Mouse (Mus musculus) olfactory bulb, adult 2 months (tissue): Measurements from ENCODE around the gene Nfatc2. TPM values are rescaled to one million over a fixed set of nuclear protein-coding genes. Genes with fewer than 3 reads are reported as not detected.

Source experiments
- H3K27ac ChIP-seq: fragments of 200-500 bp; 2 replicates; pipeline ENCODE4 v1.5.1; 2012; ENCODE audit warnings: low read depth, low read length; ENCODE audit not compliant: insufficient read depth
- H3K4me1 ChIP-seq: fragments of 200-500 bp; 2 replicates; pipeline ENCODE4 v1.6.1; 2012; ENCODE audit warnings: low read length; ENCODE audit not compliant: control insufficient read depth, insufficient read depth
- H3K4me3 ChIP-seq: fragments of 200-500 bp; 2 replicates; pipeline ENCODE4 v1.5.1; 2012; ENCODE audit warnings: mild to moderate bottlenecking, low read depth, low read length, moderate library complexity; ENCODE audit not compliant: insufficient read depth
- CTCF ChIP-seq: fragments of 200-500 bp; IDR thresholded peaks from 2 replicates; pipeline ENCODE4 v1.5.1; 2012; ENCODE audit warnings: low read depth, mild to moderate bottlenecking, low read length, moderate library complexity; ENCODE audit not compliant: insufficient read depth
- POLR2A ChIP-seq: fragments of 200-500 bp; IDR thresholded peaks from 2 replicates; pipeline ENCODE4 v1.6.1; 2012; ENCODE audit warnings: mild to moderate bottlenecking, low read depth, low read length, moderate library complexity; ENCODE audit not compliant: insufficient read depth
- WGBS: fragments of 180-500 bp; shearing (Covaris S2); methylation state at CpG from one replicate; pipeline ENCODE4 v1.1.7; 2018; 5-methylcytosine and 5-hydroxymethylcytosine counted together
- polyA plus RNA-seq: library from polyadenylated mRNA; stranded (reverse); fragments of >200 nt; gene quantifications from 2 replicates; pipeline ENCODE4 v1.2.4, GENCODE M21; 2012; ENCODE audit warnings: low replicate concordance; ENCODE audit not compliant: missing spikeins, insufficient read depth, insufficient read length

Gene Nfatc2
- polyA plus RNA-seq, 1 experiment: not detected

DNA sequence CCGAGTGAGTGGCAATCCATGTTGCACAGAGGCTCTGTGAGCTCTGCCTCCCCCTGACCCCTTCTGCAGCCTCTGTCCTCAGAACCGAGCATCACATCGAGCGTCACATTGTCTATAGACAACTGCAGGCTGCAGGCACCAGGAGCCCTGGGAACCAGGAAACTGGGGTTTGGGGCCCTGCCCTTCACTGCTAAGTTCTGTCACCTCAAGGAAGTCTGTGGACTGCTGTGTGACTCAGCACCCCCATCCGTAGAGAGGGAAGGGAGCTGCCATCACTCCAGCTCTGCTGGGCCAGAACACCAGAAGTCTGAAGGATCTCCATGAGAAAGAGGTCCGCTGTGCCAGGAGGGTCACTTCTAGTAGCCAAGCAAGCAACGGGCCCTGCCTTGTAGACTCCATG, 84.7 kb downstream of the Nfatc2 start:
- TF ChIP-seq CTCF: no peak
- TF ChIP-seq POLR2A: no peak
- Histone ChIP-seq H3K4me3 (no peak overlapping the region), H3K27ac (no peak overlapping the region), H3K4me1 (peaks cover 20% of the 10 kb centered on the region)
- 88% methylated on average over 7 of the region's 7 CpGs for WGBS

DNA sequence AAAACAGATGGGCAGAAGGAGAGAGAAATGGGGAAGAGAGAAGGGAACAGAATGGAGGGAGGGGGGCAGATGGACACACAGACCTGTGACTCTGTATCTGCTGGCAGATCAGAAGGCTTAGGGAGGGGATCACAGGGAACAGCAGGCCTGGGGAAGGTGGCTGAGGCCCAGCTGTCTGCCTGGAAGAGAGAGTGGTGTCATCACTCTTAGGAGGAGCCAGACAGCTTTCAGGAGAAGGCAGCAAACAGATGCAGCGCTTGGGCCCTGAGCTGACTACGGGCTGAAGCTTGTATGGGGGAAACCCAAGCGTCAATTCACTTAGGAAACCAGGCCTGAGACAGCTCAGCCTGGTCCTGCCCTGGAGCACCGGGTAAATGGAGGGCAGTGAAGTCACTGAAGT, 86.0 kb downstream of the Nfatc2 start:
- no peak overlapping the region for H3K4me3 ChIP-seq
- H3K4me1 ChIP-seq: peaks cover 20% of the 10 kb centered on the region
- no peak for TF ChIP-seq CTCF
- no peak for TF ChIP-seq POLR2A
- no peak overlapping the region for H3K27ac ChIP-seq
- 97% methylated on average over 4 of the region's 4 CpGs for WGBS

DNA sequence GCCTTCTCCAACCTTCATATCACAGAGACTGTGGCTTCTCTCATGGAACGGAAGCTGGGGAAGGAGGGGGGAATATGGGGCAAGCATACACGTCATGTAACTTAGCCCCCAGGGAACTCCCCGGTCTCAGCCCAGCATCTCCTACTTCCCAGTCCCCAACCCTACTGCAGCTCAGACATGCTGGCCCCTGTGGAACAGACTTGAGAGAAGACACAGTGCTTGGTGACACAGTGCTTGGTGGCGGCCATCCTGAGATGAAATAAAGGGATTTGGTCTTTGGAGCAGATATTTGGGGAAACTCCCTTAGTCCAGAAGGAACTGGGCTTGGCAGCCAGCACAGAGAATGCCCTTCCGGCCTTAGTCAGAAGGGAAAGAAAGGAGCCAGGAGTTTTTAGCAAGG, 87.3 kb downstream of the Nfatc2 start:
- Histone ChIP-seq H3K4me3 (no peak overlapping the region), H3K27ac (no peak overlapping the region), H3K4me1 (peaks cover 18% of the 10 kb centered on the region)
- WGBS: 88% methylated on average over 5 of the region's 5 CpGs
- no peak for TF ChIP-seq CTCF
- no peak for TF ChIP-seq POLR2A

DNA sequence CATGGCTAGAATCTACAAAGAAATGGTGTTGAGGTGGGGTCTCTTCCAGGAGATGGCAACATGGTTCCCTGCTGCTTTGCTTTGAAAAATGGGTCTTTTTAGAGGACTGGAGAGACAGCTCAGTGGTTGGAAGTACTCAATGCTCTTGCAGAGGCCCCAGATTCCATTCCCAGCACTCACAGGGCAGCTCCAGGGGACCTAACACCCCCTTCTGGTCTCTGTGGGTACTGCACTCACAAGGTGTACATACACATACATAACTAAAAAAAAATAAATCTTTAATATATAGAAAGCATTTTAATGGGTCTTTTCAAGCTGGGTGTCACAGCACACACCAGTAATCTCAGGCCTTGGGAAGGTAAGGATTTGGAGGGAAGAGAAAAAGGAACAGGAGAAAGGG, 89.9 kb downstream of the Nfatc2 start:
- no peak overlapping the region for H3K27ac ChIP-seq
- no peaks in the 10 kb centered on the region for H3K4me1 ChIP-seq
- H3K4me3 ChIP-seq: no peak overlapping the region
- TF ChIP-seq CTCF (no peak), POLR2A (no peak)

DNA sequence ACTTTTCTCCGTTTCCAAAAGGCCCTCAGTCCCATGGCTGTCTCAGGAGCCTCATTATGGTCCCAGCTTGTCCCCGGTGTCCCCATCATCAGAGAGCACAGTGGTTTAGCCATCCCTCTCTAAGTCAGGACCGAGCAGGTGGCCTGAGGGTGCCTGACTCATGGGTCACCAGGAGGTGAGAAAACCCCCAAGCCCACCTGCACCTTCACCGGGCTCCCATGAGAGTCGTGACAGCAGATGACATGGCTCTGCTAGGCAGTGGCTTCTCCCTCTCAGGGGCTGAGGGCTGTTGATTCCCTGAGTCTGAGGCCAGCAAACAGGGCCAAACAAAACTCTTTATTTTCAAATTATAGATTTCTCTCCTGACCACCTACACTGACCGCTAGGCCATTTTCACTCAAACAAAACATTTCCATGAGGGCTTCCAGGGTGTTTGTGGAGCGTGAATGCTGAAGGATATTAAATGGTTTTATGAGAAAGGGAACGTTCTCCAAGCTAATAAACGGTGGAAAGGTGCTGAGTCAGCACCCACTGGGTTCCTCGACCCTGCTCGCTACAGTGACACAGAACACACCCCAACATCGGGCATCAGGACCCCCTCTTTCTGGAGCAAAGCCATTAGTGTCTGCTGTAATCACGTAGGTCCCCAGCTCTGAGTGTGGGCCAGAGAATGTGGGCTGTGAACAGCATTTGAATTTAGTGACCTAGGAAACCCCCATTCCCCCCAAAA, 92.8 kb downstream of the Nfatc2 start:
- 89% methylated on average over 13 of the region's 13 CpGs for WGBS
- TF ChIP-seq CTCF (no peak), POLR2A (no peak)
- no peak overlapping the region for H3K27ac ChIP-seq
- no peak overlapping the region for H3K4me3 ChIP-seq
- 0 out of 2 replicates have a peak, but pooled peaks cover 4% of the 10 kb centered on the region for H3K4me1 ChIP-seq

DNA sequence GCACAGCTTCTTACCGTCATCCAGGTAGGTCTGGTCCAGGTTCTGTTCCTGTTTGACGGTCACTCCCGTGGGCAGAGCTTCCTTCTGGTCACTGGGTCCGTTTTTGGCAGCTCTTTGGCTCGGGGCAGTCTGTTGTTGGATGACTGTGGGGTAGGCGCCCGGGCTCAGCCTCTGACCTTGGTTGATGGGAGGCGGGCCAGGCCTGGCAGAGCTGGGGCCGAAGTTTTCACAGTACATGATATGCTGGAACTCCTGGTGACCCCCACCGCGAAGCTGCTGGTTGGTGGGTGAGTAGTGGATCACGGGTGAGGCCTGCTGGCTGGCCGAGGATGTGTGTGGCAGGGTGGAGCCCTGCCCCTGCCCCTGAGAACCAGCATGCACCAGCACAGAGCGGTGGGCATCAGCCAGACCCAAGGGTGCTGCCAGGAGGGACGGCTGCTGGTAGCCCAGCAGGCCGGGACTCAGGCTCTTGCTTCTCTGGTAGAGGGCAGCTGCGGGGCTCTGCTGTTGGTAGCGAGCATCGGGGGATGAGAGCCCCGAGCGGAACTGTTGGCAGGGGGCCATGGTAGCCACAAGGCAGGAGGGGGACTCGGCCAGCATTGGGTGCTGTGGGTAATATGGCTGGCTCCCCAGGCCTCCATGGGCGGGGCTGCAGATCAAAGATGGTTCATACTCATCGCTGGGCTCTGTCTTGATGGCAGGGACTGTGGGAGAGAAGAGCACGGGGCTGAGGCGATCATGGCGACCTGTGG, 96.8 kb downstream of the Nfatc2 start:
- 75% methylated on average over 27 of the region's 27 CpGs for WGBS
- H3K4me3 ChIP-seq: no peak overlapping the region
- 0 out of 2 replicates have a peak, but pooled peaks cover 4% of the 10 kb centered on the region for H3K4me1 ChIP-seq
- H3K27ac ChIP-seq: no peak overlapping the region
- TF ChIP-seq CTCF: no peak
- TF ChIP-seq POLR2A: no peak

DNA sequence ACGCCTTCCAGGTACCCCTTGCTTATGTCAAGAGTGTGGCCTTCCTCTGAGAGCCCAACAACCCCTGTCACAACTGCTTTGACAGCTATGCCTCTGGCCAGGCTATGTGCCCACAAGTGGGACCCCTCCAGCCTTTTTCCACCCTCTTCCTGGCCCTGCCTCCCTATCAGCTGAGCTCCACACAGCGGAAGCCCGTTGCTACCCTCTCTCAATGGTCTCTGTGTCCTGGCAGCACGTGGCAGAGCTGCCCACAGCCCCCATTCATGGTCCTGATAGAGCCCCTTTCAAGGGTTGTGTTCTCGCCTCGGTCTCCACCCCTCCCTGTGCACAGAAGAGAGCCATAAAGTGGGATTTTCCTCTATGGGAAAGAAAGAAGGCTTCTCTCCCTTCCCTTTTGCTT, 97.7 kb downstream of the Nfatc2 start:
- TF ChIP-seq CTCF: no peak
- TF ChIP-seq POLR2A: no peak
- Histone ChIP-seq H3K4me1 (0 out of 2 replicates have a peak, but pooled peaks cover 4% of the 10 kb centered on the region), H3K4me3 (no peak overlapping the region), H3K27ac (no peak overlapping the region)
- 66% methylated on average over 6 of the region's 6 CpGs for WGBS

DNA sequence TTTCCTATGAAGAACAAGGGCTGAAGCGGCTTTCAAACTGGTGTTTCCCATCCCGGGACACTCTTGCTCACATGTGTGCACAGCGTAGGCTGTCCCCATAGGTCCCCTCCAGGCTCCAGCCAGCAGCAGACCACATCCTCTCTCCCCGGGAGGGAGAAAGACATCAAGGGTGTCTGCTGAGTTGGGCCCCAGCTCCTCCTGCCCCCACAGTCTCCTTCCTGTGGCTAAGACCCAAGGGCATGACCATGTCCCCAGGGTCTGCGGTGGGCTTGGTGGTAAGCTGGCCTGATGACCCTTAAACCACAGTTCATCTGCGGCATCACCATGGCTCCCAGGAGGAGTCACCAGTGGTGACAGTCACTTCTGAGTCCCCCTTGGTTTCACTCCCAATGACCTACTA, 100.7 kb downstream of the Nfatc2 start:
- no peak overlapping the region for H3K27ac ChIP-seq
- H3K4me1 ChIP-seq: 0 out of 2 replicates have a peak, but pooled peaks cover 4% of the 10 kb centered on the region
- no peak for TF ChIP-seq CTCF
- no peak for TF ChIP-seq POLR2A
- WGBS: 94% methylated on average over 6 of the region's 6 CpGs
- no peak overlapping the region for H3K4me3 ChIP-seq

DNA sequence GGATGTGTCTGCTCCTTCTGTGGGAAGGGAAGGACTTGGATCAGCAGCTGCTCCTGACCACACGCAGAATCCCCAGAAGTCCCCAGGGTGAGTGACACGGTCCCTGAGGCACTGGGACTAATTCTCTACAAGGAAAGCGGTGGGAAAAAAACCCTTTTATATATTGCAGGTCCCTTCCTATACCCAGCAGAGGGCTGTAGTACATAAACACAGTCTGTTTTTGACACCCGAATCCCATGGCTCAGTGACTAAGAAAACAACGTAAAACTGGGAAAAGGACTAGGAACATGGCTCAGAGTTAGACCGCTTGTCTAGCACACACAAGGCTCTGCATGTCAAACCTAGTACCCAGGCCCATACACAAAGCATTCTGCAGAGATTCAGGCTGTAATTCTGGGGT, 101.2 kb downstream of the Nfatc2 start:
- TF ChIP-seq CTCF: no peak
- TF ChIP-seq POLR2A: no peak
- H3K4me3 ChIP-seq: no peak overlapping the region
- H3K4me1 ChIP-seq: 0 out of 2 replicates have a peak, but pooled peaks cover 4% of the 10 kb centered on the region
- no peak overlapping the region for H3K27ac ChIP-seq
- WGBS: 80% methylated on average over 6 of the region's 6 CpGs

DNA sequence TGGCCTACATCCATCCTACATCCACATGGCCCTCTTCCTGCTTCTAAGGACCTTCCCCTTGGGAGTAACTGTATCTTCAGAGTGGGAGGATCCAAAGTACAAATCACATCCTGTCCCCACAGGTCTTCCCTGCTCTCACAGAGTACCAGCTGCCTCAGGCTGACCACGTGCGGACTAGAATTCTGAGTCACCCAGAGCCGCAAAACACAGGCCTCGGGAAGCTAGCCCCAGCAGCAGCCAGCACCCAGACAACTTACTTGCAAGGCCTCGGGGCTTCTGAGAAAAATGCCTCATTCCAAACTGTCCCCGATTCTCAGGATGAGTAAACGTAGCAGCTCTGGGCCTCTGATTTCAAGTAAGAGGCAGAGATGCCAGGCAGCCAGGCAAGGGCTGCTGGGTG, 109.7 kb downstream of the Nfatc2 start:
- H3K4me3 ChIP-seq: no peak overlapping the region
- TF ChIP-seq CTCF (no peak), POLR2A (no peak)
- H3K27ac ChIP-seq: no peak overlapping the region
- H3K4me1 ChIP-seq: peaks cover 4% of the 10 kb centered on the region; the same call in 1 of the 2 replicates
- 73% methylated on average over 7 of the region's 7 CpGs for WGBS
